Mouse (Mus musculus) thymus, postnatal 10 days (tissue): ENCODE data around the gene Rhno1.
"Not testable (repeated sequence)": the region's sequence is repeated elsewhere in the genome, so short reads cannot be mapped to it uniquely, and the experiment has no call there.

ENCODE experiments used
- DNase-seq, 2 experiments: peaks; one replicate each; pipeline ENCODE4 v3.0.0; 2021; ENCODE audit warnings: low spot score in 2 of 2

Rhno1 gene

GRCm38 (mm10) chr6:128362381-128363006 is at the start of gene Rhno1, which contains the start of gene Foxm1:
Rhno1 (minus strand) TSS chr6:128362911.
Foxm1 (plus strand) TSS chr6:128362967.
- peak; percentile 77 to 83 for DNase-seq

GRCm38 (mm10) chr6:128411115-128411514 is 48.4 kb upstream of the Rhno1 start:
- peak; percentile 42 to 74 for DNase-seq

GRCm38 (mm10) chr6:128410305-128410704 is 47.6 kb upstream of the Rhno1 start:
- DNase-seq = no peak

- no peak for DNase-seq
These were observed 45.9 kb upstream of the Rhno1 start for GRCm38 (mm10) chr6:128408544-128409125.

GRCm38 (mm10) chr6:128404708-128405107 is 42.0 kb upstream of the Rhno1 start:
- no peak for DNase-seq

GRCm38 (mm10) chr6:128399421-128400185 is 36.9 kb upstream of the Rhno1 start:
- DNase-seq = no peak

- DNase-seq = no peak
These were observed 36.3 kb upstream of the Rhno1 start, which contains the start of gene Nrip2 for GRCm38 (mm10) chr6:128398996-128399395. Nrip2 (plus strand) TSS chr6:128399296.

GRCm38 (mm10) chr6:128397574-128398261 is 35.0 kb upstream of the Rhno1 start:
- no peak for DNase-seq

- DNase-seq = no peak
These were observed 28.0 kb upstream of the Rhno1 start for GRCm38 (mm10) chr6:128390683-128391082.

- no peak for DNase-seq
These were observed 26.5 kb upstream of the Rhno1 start for GRCm38 (mm10) chr6:128389185-128389584.

GRCm38 (mm10) chr6:128385026-128385425 is 22.3 kb upstream of the Rhno1 start:
- no peak for DNase-seq

GRCm38 (mm10) chr6:128383752-128384151 is 21.0 kb upstream of the Rhno1 start:
- no peak for DNase-seq

GRCm38 (mm10) chr6:128381254-128381653 is 18.5 kb upstream of the Rhno1 start:
- no peak for DNase-seq

- DNase-seq = not testable (repeated sequence)
These were observed 18.0 kb upstream of the Rhno1 start for GRCm38 (mm10) chr6:128380594-128381167.

- no peak for DNase-seq
These were observed 16.9 kb upstream of the Rhno1 start for GRCm38 (mm10) chr6:128379636-128380035.

- no peak for DNase-seq
These were observed 13.8 kb upstream of the Rhno1 start for GRCm38 (mm10) chr6:128376371-128377085.

- no peak for DNase-seq
These were observed 12.5 kb upstream of the Rhno1 start, which contains the start of the genes Tex52 and Gm44596 for GRCm38 (mm10) chr6:128375192-128375591. Tex52 (plus strand) TSS chr6:128375456. Gm44596 (plus strand) TSS chr6:128375503.

- DNase-seq = no peak
These were observed 7.3 kb upstream of the Rhno1 start for GRCm38 (mm10) chr6:128370040-128370439.

GRCm38 (mm10) chr6:128366466-128366865 is 3.8 kb upstream of the Rhno1 start:
- DNase-seq = no peak

GRCm38 (mm10) chr6:128364721-128365120 is 2.0 kb upstream of the Rhno1 start:
- DNase-seq = no peak
